Mouse (Mus musculus): ENCODE measurements around the gene Dap. TPM values are rescaled to one million over a fixed set of nuclear protein-coding genes. Genes with fewer than 3 reads are reported as not detected.

The Dap gene
- polyA plus RNA-seq, 1 experiment from 2014 or later = 21.9 TPM

GRCm38 (mm10) chr15:31296882-31297776 is 73.0 kb downstream of the Dap start:
- peak; percentile 46 for ATAC-seq
- Histone ChIP-seq H3K4me1 (ENCODE audit: control insufficient read depth, insufficient read depth, low read length) (peaks cover 10% of the 10 kb centered on the region; the same call in 1 of the 2 replicates), H3K9ac (ENCODE audit: low read depth, low read length) (peak overlapping the region; percentile 69), H3K4me2 (ENCODE audit: low read length) (peak overlapping the region; percentile 63), H3K36me3 (ENCODE audit: control insufficient read depth, insufficient read depth, low read length) (no peaks in the 10 kb centered on the region), H3K4me3 (ENCODE audit: low read depth, low read length) (peak overlapping the region; percentile 45), H3K27ac (ENCODE audit: low read length) (no peak overlapping the region), H3K27me3 (ENCODE audit: control insufficient read depth, insufficient read depth, low read depth, low read length) (no peaks in the 10 kb centered on the region), H3K9me3 (replicated peaks; ENCODE audit: control insufficient read depth, low read length, poor library complexity, severe bottlenecking) (no peaks in the 10 kb centered on the region)
- WGBS = 7% methylated on average over 40 of the region's 40 CpGs

GRCm38 (mm10) chr15:31297777-31298137 is 73.6 kb downstream of the Dap start:
- Histone ChIP-seq H3K4me3 (ENCODE audit: low read depth, low read length) (peak overlapping the region; percentile 45), H3K36me3 (ENCODE audit: control insufficient read depth, insufficient read depth, low read length) (no peaks in the 10 kb centered on the region), H3K4me1 (ENCODE audit: control insufficient read depth, insufficient read depth, low read length) (peaks cover 10% of the 10 kb centered on the region; the same call in 1 of the 2 replicates), H3K9ac (ENCODE audit: low read depth, low read length) (peak overlapping the region; percentile 69; the same call in 1 of the 2 replicates), H3K27ac (ENCODE audit: low read length) (no peak overlapping the region), H3K4me2 (ENCODE audit: low read length) (peak overlapping the region; percentile 63), H3K9me3 (replicated peaks; ENCODE audit: control insufficient read depth, low read length, poor library complexity, severe bottlenecking) (no peaks in the 10 kb centered on the region), H3K27me3 (ENCODE audit: control insufficient read depth, insufficient read depth, low read depth, low read length) (no peaks in the 10 kb centered on the region)
- ATAC-seq = peak; percentile 36; the same call in 1 of the 2 replicates
- WGBS = 18% methylated on average over 13 of the region's 13 CpGs

- no peak overlapping the region for H3K4me3 ChIP-seq (ENCODE audit: low read depth, low read length)
- WGBS = 59% methylated on average over 6 of the region's 6 CpGs
- no peaks in the 10 kb centered on the region for H3K9me3 ChIP-seq (replicated peaks; ENCODE audit: control insufficient read depth, low read length, poor library complexity, severe bottlenecking)
- no peaks in the 10 kb centered on the region for H3K27me3 ChIP-seq (ENCODE audit: control insufficient read depth, insufficient read depth, low read depth, low read length)
- no peaks in the 10 kb centered on the region for H3K36me3 ChIP-seq (ENCODE audit: control insufficient read depth, insufficient read depth, low read length)
- no peak overlapping the region for H3K27ac ChIP-seq (ENCODE audit: low read length)
- H3K9ac ChIP-seq (ENCODE audit: low read depth, low read length) = no peak overlapping the region
- H3K4me2 ChIP-seq (ENCODE audit: low read length) = no peak overlapping the region
- peaks cover 10% of the 10 kb centered on the region; the same call in 1 of the 2 replicates for H3K4me1 ChIP-seq (ENCODE audit: control insufficient read depth, insufficient read depth, low read length)
- 0 out of 2 replicates have a peak, but pooled peaks have one; percentile 36 for ATAC-seq
Measured at GRCm38 (mm10) chr15:31299258-31299917, 75.3 kb downstream of the Dap start.

- Histone ChIP-seq H3K36me3 (ENCODE audit: control insufficient read depth, insufficient read depth, low read length) (no peaks in the 10 kb centered on the region), H3K27me3 (ENCODE audit: control insufficient read depth, insufficient read depth, low read depth, low read length) (no peaks in the 10 kb centered on the region), H3K27ac (ENCODE audit: low read length) (no peak overlapping the region), H3K9ac (ENCODE audit: low read depth, low read length) (no peak overlapping the region), H3K9me3 (replicated peaks; ENCODE audit: control insufficient read depth, low read length, poor library complexity, severe bottlenecking) (no peaks in the 10 kb centered on the region), H3K4me2 (ENCODE audit: low read length) (no peak overlapping the region), H3K4me1 (ENCODE audit: control insufficient read depth, insufficient read depth, low read length) (peaks cover 6% of the 10 kb centered on the region; the same call in 1 of the 2 replicates), H3K4me3 (ENCODE audit: low read depth, low read length) (no peak overlapping the region)
- WGBS = 72% methylated on average over 12 of the region's 12 CpGs
- ATAC-seq = no peak
Measured at GRCm38 (mm10) chr15:31302293-31302990, 78.3 kb downstream of the Dap start.

GRCm38 (mm10) chr15:31304302-31304701 is 80.2 kb downstream of the Dap start:
- Histone ChIP-seq H3K27ac (ENCODE audit: low read length) (no peak overlapping the region), H3K36me3 (ENCODE audit: control insufficient read depth, insufficient read depth, low read length) (no peaks in the 10 kb centered on the region), H3K9me3 (replicated peaks; ENCODE audit: control insufficient read depth, low read length, poor library complexity, severe bottlenecking) (no peaks in the 10 kb centered on the region; the same call in 1 of the 2 replicates), H3K4me1 (ENCODE audit: control insufficient read depth, insufficient read depth, low read length) (peaks cover 4% of the 10 kb centered on the region; the same call in 1 of the 2 replicates), H3K27me3 (ENCODE audit: control insufficient read depth, insufficient read depth, low read depth, low read length) (no peaks in the 10 kb centered on the region), H3K9ac (ENCODE audit: low read depth, low read length) (no peak overlapping the region), H3K4me3 (ENCODE audit: low read depth, low read length) (no peak overlapping the region), H3K4me2 (ENCODE audit: low read length) (no peak overlapping the region)
- WGBS = 90% methylated on average over 3 of the region's 3 CpGs
- no peak for ATAC-seq

DNA sequence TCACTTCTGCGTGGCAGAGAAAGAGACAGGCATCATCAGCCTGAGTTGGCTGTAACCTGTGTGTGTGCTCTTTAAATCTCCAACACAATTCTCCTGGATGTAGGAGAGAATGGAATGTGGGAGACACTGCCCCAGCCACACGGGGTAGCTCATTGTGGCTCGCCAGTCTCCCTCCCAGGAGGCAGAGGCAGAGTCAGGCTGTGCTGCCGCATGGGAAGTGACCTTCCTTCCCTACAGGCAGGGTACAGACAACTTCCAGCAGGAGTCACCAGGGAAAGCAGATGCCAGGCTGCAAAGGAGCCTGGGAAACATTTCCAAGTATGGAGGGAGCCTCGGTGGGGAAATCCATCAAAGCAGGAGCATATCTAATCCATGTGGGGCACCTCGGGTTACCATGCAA is 81.1 kb downstream of the Dap start:
- Histone ChIP-seq H3K9me3 (replicated peaks; ENCODE audit: control insufficient read depth, low read length, poor library complexity, severe bottlenecking) (no peaks in the 10 kb centered on the region; the same call in 1 of the 2 replicates), H3K4me1 (ENCODE audit: control insufficient read depth, insufficient read depth, low read length) (no peaks in the 10 kb centered on the region), H3K4me3 (ENCODE audit: low read depth, low read length) (no peak overlapping the region), H3K27ac (ENCODE audit: low read length) (no peak overlapping the region), H3K36me3 (ENCODE audit: control insufficient read depth, insufficient read depth, low read length) (no peaks in the 10 kb centered on the region), H3K9ac (ENCODE audit: low read depth, low read length) (no peak overlapping the region), H3K4me2 (ENCODE audit: low read length) (no peak overlapping the region), H3K27me3 (ENCODE audit: control insufficient read depth, insufficient read depth, low read depth, low read length) (no peaks in the 10 kb centered on the region)
- WGBS = 44% methylated on average over 6 of the region's 6 CpGs
- ATAC-seq = no peak

DNA sequence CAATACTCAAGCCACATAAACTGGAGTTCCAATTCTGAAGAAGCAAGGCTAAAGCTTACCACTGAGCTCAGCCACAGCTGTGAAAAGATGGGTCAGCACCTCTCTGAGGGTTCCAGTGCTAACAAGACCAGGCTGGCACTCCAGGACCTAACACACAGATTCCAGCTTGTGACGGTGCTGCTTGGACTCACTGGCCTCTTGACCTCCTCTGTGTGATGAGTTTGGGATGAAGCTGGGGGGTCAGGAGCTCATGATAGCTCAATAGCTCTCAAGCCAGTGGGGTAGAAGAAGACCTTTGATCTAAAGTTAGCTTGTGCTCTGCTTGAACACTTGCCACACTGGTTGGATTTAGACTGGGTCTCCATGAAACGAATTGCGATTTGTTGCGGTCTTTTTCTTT is 82.6 kb downstream of the Dap start:
- Histone ChIP-seq H3K27ac (ENCODE audit: low read length) (no peak overlapping the region), H3K27me3 (ENCODE audit: control insufficient read depth, insufficient read depth, low read depth, low read length) (no peaks in the 10 kb centered on the region), H3K4me3 (ENCODE audit: low read depth, low read length) (no peak overlapping the region), H3K4me2 (ENCODE audit: low read length) (no peak overlapping the region), H3K4me1 (ENCODE audit: control insufficient read depth, insufficient read depth, low read length) (no peaks in the 10 kb centered on the region), H3K9me3 (replicated peaks; ENCODE audit: control insufficient read depth, low read length, poor library complexity, severe bottlenecking) (no peaks in the 10 kb centered on the region; the same call in 1 of the 2 replicates), H3K36me3 (ENCODE audit: control insufficient read depth, insufficient read depth, low read length) (no peaks in the 10 kb centered on the region), H3K9ac (ENCODE audit: low read depth, low read length) (no peak overlapping the region)
- ATAC-seq = no peak
- 65% methylated on average over 4 of the region's 4 CpGs for WGBS

DNA sequence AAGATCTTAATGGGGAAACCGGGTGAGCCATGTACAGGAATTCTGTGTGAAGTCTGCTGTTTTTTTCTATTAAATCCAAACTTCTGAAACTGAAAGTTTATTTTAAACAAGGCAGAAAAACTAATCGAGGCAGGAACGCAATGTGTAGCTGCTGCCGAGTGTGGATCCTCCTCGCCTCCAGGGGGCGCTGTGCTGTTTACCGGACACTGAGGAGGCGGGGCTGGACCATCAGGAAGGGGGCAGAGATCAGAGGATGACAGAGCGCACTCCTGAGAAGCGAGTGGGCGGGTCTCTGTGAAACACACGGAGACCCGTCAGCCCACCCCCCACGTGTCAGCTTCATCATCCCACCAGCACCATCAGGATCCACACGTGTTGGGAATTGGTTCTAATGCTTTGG is 85.4 kb downstream of the Dap start:
- Histone ChIP-seq H3K4me2 (ENCODE audit: low read length) (no peak overlapping the region), H3K9ac (ENCODE audit: low read depth, low read length) (no peak overlapping the region), H3K27ac (ENCODE audit: low read length) (no peak overlapping the region), H3K4me3 (ENCODE audit: low read depth, low read length) (no peak overlapping the region), H3K36me3 (ENCODE audit: control insufficient read depth, insufficient read depth, low read length) (no peaks in the 10 kb centered on the region), H3K27me3 (ENCODE audit: control insufficient read depth, insufficient read depth, low read depth, low read length) (no peaks in the 10 kb centered on the region), H3K4me1 (ENCODE audit: control insufficient read depth, insufficient read depth, low read length) (no peaks in the 10 kb centered on the region), H3K9me3 (replicated peaks; ENCODE audit: control insufficient read depth, low read length, poor library complexity, severe bottlenecking) (no peaks in the 10 kb centered on the region; the same call in 1 of the 2 replicates)
- WGBS = 66% methylated on average over 15 of the region's 15 CpGs
- no peak for ATAC-seq

All from midbrain, embryonic 16.5 days (tissue).